ENCODE assay signal across 8 mouse cellular contexts in the genomic region with DNA sequence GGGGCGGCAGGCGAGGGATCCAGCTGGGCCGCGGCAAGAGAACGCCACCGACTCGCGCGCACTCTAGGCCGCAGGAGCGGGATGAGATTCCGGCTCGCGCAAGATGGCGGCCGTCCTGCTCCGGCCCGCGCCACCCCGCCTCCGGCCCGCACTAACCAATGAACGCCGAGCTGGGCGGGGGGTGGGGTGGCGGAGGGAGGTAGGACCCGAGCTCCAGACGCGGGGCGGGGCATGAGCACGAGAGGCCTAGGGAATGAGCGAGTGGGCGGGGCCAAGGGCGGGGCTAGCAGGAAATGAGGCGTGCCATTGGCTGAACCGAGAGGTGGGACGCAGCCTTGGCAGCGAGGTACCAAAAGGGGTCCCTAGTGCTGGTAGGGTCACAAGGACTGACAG. TPM values are rescaled to one million over a fixed set of nuclear protein-coding genes. Genes with fewer than 3 reads are reported as not detected.
DNase-seq lines count a peak whose midpoint lies in the region; ATAC-seq and TF ChIP-seq lines count a peak whose summit lies in the region.

Gene Gm20518, minus strand, starts transcription at position 105 of the 393 bp plus-strand sequence.

- no peak for TF ChIP-seq CTCF in MEL (IDR thresholded peaks at IDR 0.05 in 2 of 3, conservative IDR thresholded peaks at IDR 0.05 in 1 of 3; ENCODE audit: control insufficient read depth in 1 of 3, insufficient read depth in 1 of 3, low read depth in 2 of 3, low read length in 3 of 3, poor library complexity in 1 of 3, severe bottlenecking in 1 of 3)
- TF ChIP-seq CTCF in cerebellum, adult 2 months (IDR thresholded peaks at IDR 0.05; ENCODE audit: borderline replicate concordance, insufficient read depth, low read depth, low read length), result no peak
- peak; percentile 29; the same call in 1 of the 2 replicates for TF ChIP-seq CTCF in lung, postnatal 0 days (IDR thresholded peaks at IDR 0.05)

- 2% methylated on average over 38 of the region's 38 CpGs for WGBS in cerebellum, adult 2 months
- WGBS in hindbrain, embryonic 10.5 days, result under 1% methylated on average over 38 of the region's 38 CpGs
- WGBS in lung, postnatal 0 days, result 0% methylated on average over 21 of the region's 38 CpGs

- H3K36me3 ChIP-seq in MEL (ENCODE audit: control insufficient read depth in 1 of 2, insufficient read depth in 2 of 2, low read length in 2 of 2), result peaks cover 0 to 15% of the 10 kb centered on the region in 2 experiments; a peak in 3 of 4 replicates
- peaks cover 7% of the 10 kb centered on the region; the same call in 1 of the 2 replicates for H3K36me3 ChIP-seq in hindbrain, embryonic 10.5 days
- H3K36me3 ChIP-seq in lung, postnatal 0 days (ENCODE audit: insufficient read depth, low read length), result no peaks in the 10 kb centered on the region

- no peaks in the 10 kb centered on the region for H3K9me3 ChIP-seq in MEL (replicated peaks; ENCODE audit: insufficient read depth, low read length)
- no peaks in the 10 kb centered on the region for H3K9me3 ChIP-seq in hindbrain, embryonic 10.5 days
- no peaks in the 10 kb centered on the region for H3K9me3 ChIP-seq in lung, postnatal 0 days (ENCODE audit: low read length)

- TF ChIP-seq RAD21 in MEL (IDR thresholded peaks at IDR 0.05; ENCODE audit: low read depth, low read length), result no peak

- peak within 1 kb of the TSS; percentile 98 for H3K9ac ChIP-seq in MEL (ENCODE audit: control insufficient read depth, low read depth, low read length, poor library complexity, severe bottlenecking)
- peak within 1 kb of the TSS; percentile 92 for H3K9ac ChIP-seq in lung, postnatal 0 days (replicated peaks; ENCODE audit: low read depth)

- H3K4me1 ChIP-seq in MEL (ENCODE audit: control insufficient read depth in 1 of 2, insufficient read depth in 2 of 2, low read length in 2 of 2), result peaks cover 6 to 18% of the 10 kb centered on the region in 2 experiments
- peaks cover 24% of the 10 kb centered on the region for H3K4me1 ChIP-seq in cerebellum, adult 2 months (ENCODE audit: control insufficient read depth, insufficient read depth, low read length)
- H3K4me1 ChIP-seq in hindbrain, embryonic 10.5 days (replicated peaks), result peaks cover 27% of the 10 kb centered on the region
- H3K4me1 ChIP-seq in lung, postnatal 0 days (ENCODE audit: insufficient read depth, low read depth, low read length), result peaks cover 20% of the 10 kb centered on the region

- peak; percentile 98 for ATAC-seq in lung, postnatal 0 days

- H3K27ac ChIP-seq in MEL (ENCODE audit: control insufficient read depth, low read depth, low read length), result peak within 1 kb of the TSS; percentile 59
- H3K27ac ChIP-seq in cerebellum, adult 2 months (ENCODE audit: insufficient read depth, low read length), result peak within 1 kb of the TSS; percentile 87
- peak within 1 kb of the TSS; percentile 99 for H3K27ac ChIP-seq in hindbrain, embryonic 10.5 days
- H3K27ac ChIP-seq in lung, postnatal 0 days (ENCODE audit: low read length), result peak within 1 kb of the TSS; percentile 97

- peaks cover 21% of the 10 kb centered on the region for H3K79me2 ChIP-seq in MEL (ENCODE audit: control insufficient read depth, insufficient read depth, low read length, poor library complexity)

- H3K27me3 ChIP-seq in MEL (ENCODE audit: control insufficient read depth in 1 of 2, insufficient read depth in 2 of 2, low read length in 2 of 2), result no peaks in the 10 kb centered on the region
- no peaks in the 10 kb centered on the region for H3K27me3 ChIP-seq in cerebellum, adult 2 months (ENCODE audit: control insufficient read depth, insufficient read depth, low read length)
- H3K27me3 ChIP-seq in hindbrain, embryonic 10.5 days (ENCODE audit: insufficient read depth, poor library complexity, severe bottlenecking), result no peaks in the 10 kb centered on the region
- H3K27me3 ChIP-seq in lung, postnatal 0 days (replicated peaks; ENCODE audit: insufficient read depth, low read length), result no peaks in the 10 kb centered on the region

- peak within 1 kb of the TSS; percentile 97 to 100 for H3K4me3 ChIP-seq in MEL (ENCODE audit: control insufficient read depth in 1 of 2, insufficient read depth in 1 of 2, low read depth in 2 of 2, low read length in 2 of 2)
- H3K4me3 ChIP-seq in cerebellum, adult 2 months (replicated peaks; ENCODE audit: insufficient read depth, low read depth, low read length), result peak within 1 kb of the TSS; percentile 94
- H3K4me3 ChIP-seq in hindbrain, embryonic 10.5 days, result peak within 1 kb of the TSS; percentile 100
- H3K4me3 ChIP-seq in lung, postnatal 0 days (ENCODE audit: low read depth, low read length), result peak within 1 kb of the TSS; percentile 94

- TF ChIP-seq POLR2A in MEL (IDR thresholded peaks at IDR 0.05; ENCODE audit: control insufficient read depth in 1 of 2, insufficient read depth in 1 of 2, low read depth in 1 of 2, low read length in 2 of 2, poor library complexity in 1 of 2), result peak; percentile 82 to 91; a peak in 3 of 4 replicates
- TF ChIP-seq POLR2A in cerebellum, adult 2 months (IDR thresholded peaks at IDR 0.05; ENCODE audit: borderline replicate concordance, insufficient read depth, low read length), result peak; percentile 85

- peak; percentile 96 for DNase-seq in MEL (ENCODE audit: low read depth, low spot score)
- DNase-seq in cerebellum, adult 2 months, result peak; percentile 99
- DNase-seq in forelimb bud, embryonic 11.5 days (ENCODE audit: low read depth, low spot score), result peak; percentile 97
- DNase-seq in hindbrain, embryonic 10.5 days (ENCODE audit: low spot score), result peak; percentile 100
- peak; percentile 99 for DNase-seq in layer of hippocampus, adult 9-11 months
- DNase-seq in lung, postnatal 0 days (ENCODE audit: low spot score), result peak; percentile 99
- DNase-seq in ovary, postnatal 14 days (ENCODE audit: low spot score), result peak; percentile 98
- DNase-seq in thymus, postnatal 14 days, result peak; percentile 100

- no peak for TF ChIP-seq EP300 in MEL (IDR thresholded peaks at IDR 0.05; ENCODE audit: low read depth in 1 of 2, low read length in 2 of 2)
- no peak for TF ChIP-seq EP300 in lung, postnatal 0 days (IDR thresholded peaks at IDR 0.05)

- peak within 1 kb of the TSS; percentile 66 for H3K4me2 ChIP-seq in lung, postnatal 0 days (replicated peaks; ENCODE audit: low read depth, low read length)

TF ChIP-seq in MEL, 35 proteins besides CTCF, POLR2A, EP300 and RAD21:
- TF ChIP-seq UBTF (IDR thresholded peaks at IDR 0.05; ENCODE audit: borderline replicate concordance, insufficient read depth, low read depth, low read length) (0 out of 2 replicates have a peak, but pooled peaks have one; percentile 2), TCF12 (IDR thresholded peaks at IDR 0.05; ENCODE audit: low read depth, low read length) (0 out of 2 replicates have a peak, but pooled peaks have one; percentile 19), NRF1 (IDR thresholded peaks at IDR 0.05; ENCODE audit: insufficient read depth, low read depth, low read length, poor library complexity, severe bottlenecking) (peak; percentile 40; the same call in 1 of the 2 replicates), USF1 (IDR thresholded peaks at IDR 0.05; ENCODE audit: low read depth, low read length) (no peak), SMC3 (IDR thresholded peaks at IDR 0.05; ENCODE audit: low read depth, low read length) (no peak), POLR2AphosphoS2 (IDR thresholded peaks at IDR 0.05; ENCODE audit: low read length) (peak; percentile 75), CHD1 (IDR thresholded peaks at IDR 0.05; ENCODE audit: low read depth, low read length) (no peak), NELFE (IDR thresholded peaks at IDR 0.05; ENCODE audit: low read depth, low read length) (peak; percentile 84), HCFC1 (IDR thresholded peaks at IDR 0.05; ENCODE audit: low read depth, low read length) (peak; percentile 49; the same call in 1 of the 2 replicates)

RNA-seq across cellular contexts. Expression of gene Gm20518, which starts in this region (rescaled TPM):
- 0.16 and 0.35 TPM in 2 replicates for total RNA-seq in MEL (2012; rRNA removed)
- polyA plus RNA-seq in MEL (2012; ENCODE audit: insufficient read depth in 1 of 2, insufficient read length in 2 of 2, low read depth in 1 of 2, low replicate concordance in 2 of 2, missing spikeins in 1 of 2), result under 1 TPM in 1 of 2 experiments, not detected in 1; 0.53 TPM
- 9.1 and 9.2 TPM in 2 replicates for polyA plus RNA-seq in cerebellum, adult 2 months (2012; rRNA removed)
- polyA plus RNA-seq in hindbrain, embryonic 10.5 days (2016; fragmentation: Nextera tagmentation; extraction: Ambion mirVana), result 0.14 and 0.20 TPM in 2 replicates
- 0.11 and 0.18 TPM in 2 replicates for polyA plus RNA-seq in lung, postnatal 0 days (2015; fragmentation: Nextera tagmentation; extraction: Ambion mirVana)

Comparison
In these comparisons a context has a peak if more than half of its experiments do, and no peak if none do; other contexts are left out.
1. Peak in every context shown above with its lines: DNase-seq, ATAC-seq, H3K4me3 ChIP-seq and H3K27ac ChIP-seq.
2. Peak in DNase-seq, H3K4me3 ChIP-seq, H3K27ac ChIP-seq and H3K9ac ChIP-seq in MEL; RNA of the gene not detected or under 1 TPM.
3. Peak in DNase-seq, H3K4me3 ChIP-seq and H3K27ac ChIP-seq in hindbrain, embryonic 10.5 days; RNA of the gene not detected or under 1 TPM.
4. Peak in DNase-seq, ATAC-seq, H3K4me3 ChIP-seq, H3K27ac ChIP-seq, H3K9ac ChIP-seq and H3K4me2 ChIP-seq in lung, postnatal 0 days; RNA of the gene not detected or under 1 TPM.